Mouse (Mus musculus) splenic B cell, adult 2 months (primary cell): Measurements from ENCODE around the gene Gm45716.

Experiments
- DNase-seq: peaks from one replicate; pipeline ENCODE4 v3.0.0-alpha.2; 2011; ENCODE audit warnings: low read depth, low spot score
- H3K27me3 ChIP-seq: 2 replicates; pipeline ENCODE4 v1.6.1; 2012; ENCODE audit warnings: mild to moderate bottlenecking, low read length, moderate library complexity, mixed read lengths; ENCODE audit not compliant: control insufficient read depth, poor library complexity, insufficient read depth, severe bottlenecking
- H3K36me3 ChIP-seq: 2 replicates; pipeline ENCODE4 v1.6.1; 2012; ENCODE audit warnings: mild to moderate bottlenecking, low read length, moderate library complexity, mixed read lengths; ENCODE audit not compliant: control insufficient read depth, poor library complexity, insufficient read depth, severe bottlenecking

The Gm45716 gene

DNA sequence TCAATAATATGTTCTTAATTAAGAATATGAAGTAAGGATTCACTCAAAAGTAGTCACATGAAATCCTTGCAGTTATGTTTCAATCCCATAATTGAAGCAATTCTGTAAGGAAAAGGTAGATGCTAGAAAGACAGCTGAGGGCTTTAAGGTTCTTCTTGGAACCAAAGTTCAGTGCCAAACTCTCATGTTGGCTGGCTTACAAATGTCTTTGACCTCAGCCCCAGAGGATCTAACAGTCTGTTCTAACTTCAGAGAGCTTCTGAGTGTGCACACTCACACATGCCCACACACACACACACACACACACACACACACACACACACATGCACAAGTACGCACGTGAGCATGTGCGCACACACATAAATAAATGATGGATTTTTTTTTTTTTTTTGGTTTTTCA, 2.7 kb downstream of the Gm45716 start:
- no peaks in the 10 kb centered on the region for H3K36me3 ChIP-seq
- H3K27me3 ChIP-seq, result no peaks in the 10 kb centered on the region
- DNase-seq, result no peak

GRCm38 (mm10) chr11:90194946-90195345, 7.5 kb downstream of the Gm45716 start:
- Histone ChIP-seq H3K36me3 (no peaks in the 10 kb centered on the region), H3K27me3 (no peaks in the 10 kb centered on the region)
- DNase-seq, result no peak

DNA sequence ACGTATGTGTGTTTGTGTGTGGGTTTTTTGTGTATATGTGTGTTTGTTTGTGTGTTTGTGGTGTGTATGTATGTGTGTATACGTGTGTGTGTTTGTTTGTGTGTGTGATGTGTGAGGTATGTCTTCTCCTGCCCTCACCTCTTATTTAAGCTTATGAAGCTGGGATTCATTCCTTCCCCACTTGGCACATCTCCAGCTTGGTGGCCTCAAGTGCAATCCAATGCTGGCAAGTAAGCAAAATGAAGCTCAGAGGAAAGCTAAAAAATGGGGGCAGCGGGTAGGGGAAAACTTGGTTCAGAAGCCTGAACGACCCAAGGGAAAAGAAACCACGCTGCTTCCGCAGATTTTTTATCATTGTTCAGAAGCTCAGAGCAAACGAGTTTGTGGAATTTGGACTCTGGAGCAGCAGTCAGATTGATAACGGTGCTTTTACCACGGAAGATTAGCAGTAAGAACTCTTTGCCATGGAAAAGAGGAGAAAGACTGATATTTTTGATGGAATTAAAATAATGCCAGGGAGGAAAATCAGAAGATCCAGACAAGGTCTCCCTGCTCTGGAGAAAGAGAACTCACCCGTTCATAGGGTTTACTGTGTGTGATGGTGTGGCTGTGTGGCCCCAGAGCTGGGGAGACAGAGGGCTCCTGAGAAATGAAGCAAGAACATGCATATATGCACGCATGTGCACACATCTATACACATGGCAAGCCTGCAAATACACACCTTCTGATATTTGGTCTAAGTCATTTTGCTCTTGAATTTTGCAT, 8.5 kb downstream of the Gm45716 start:
- Histone ChIP-seq H3K36me3 (no peaks in the 10 kb centered on the region), H3K27me3 (no peaks in the 10 kb centered on the region)
- no peak for DNase-seq

- H3K27me3 ChIP-seq, result no peaks in the 10 kb centered on the region
- H3K36me3 ChIP-seq, result no peaks in the 10 kb centered on the region
- DNase-seq, result no peak
Observed at GRCm38 (mm10) chr11:90196521-90197215, 9.2 kb downstream of the Gm45716 start.

- H3K27me3 ChIP-seq, result no peaks in the 10 kb centered on the region
- no peaks in the 10 kb centered on the region for H3K36me3 ChIP-seq
- DNase-seq, result no peak
Observed at GRCm38 (mm10) chr11:90198048-90198447, 10.6 kb downstream of the Gm45716 start.

DNA sequence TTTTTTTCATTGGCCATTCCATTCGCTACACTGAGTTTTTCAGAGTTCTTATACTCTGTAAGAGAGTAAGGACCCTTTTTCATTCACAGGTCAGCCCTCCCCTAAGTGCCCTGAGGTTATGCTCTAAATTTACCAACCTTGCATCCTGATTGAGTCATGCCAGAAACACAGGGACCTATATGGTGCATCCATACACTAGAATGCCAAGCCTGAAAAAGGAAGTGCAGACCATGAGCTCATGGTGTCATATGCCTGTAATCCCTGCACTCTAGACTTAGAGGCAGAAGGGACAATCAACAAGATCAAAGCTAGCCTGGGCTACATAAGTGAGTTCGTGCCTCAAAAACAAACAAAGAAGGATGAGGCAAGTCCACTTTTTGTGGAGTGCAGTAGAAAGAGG, 13.3 kb downstream of the Gm45716 start:
- Histone ChIP-seq H3K36me3 (no peaks in the 10 kb centered on the region), H3K27me3 (no peaks in the 10 kb centered on the region)
- DNase-seq, result no peak

DNA sequence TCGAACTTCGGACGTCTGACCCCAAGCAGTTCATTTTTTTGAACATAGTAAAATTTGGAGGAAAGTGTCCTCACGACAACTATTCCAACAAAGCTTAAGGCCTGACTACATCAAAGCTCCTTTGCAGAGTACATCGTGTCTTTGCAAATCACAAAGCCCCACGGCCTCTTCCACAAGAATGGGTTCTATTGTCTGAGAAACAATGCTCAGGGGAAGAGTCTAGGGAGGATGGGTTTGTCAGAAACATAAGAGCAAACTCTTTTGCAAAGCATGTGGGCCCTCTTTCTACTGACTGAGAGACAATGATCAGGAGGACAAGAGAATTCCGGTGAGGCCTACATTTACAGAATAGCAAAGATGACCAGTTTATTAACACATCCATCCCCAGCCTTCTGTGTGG, 26.8 kb downstream of the Gm45716 start:
- no peak for DNase-seq
- Histone ChIP-seq H3K36me3 (no peaks in the 10 kb centered on the region), H3K27me3 (no peaks in the 10 kb centered on the region)

DNA sequence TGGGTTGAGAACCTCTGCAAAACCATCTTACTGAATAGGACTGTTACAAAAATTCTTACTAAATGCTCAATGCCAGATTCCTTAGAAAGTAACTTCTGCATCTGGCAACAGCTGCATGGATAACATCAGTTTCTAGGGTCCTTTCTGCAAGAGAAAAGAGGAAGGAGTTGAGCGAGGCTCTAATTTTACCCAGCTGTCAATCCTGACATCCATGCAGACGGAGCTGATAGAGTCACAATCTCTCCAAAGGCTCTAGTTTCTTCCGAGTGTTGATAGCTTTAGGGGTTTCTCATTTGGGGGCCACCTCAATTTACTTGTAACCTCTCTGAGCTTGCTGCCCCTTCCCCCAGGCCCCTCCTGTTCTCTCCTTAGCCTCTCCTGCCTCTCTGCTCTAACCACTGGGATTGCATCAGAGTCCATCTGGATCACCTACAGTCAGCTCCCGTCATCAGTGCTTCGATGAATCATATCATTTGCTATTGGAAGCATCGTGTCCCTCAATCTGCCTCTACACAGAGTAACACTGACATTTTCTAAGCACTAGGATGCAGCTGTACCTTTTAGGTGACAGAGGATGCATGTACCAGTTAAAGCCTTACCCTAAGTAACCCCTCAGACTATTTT, 32.7 kb downstream of the Gm45716 start:
- DNase-seq, result no peak

DNA sequence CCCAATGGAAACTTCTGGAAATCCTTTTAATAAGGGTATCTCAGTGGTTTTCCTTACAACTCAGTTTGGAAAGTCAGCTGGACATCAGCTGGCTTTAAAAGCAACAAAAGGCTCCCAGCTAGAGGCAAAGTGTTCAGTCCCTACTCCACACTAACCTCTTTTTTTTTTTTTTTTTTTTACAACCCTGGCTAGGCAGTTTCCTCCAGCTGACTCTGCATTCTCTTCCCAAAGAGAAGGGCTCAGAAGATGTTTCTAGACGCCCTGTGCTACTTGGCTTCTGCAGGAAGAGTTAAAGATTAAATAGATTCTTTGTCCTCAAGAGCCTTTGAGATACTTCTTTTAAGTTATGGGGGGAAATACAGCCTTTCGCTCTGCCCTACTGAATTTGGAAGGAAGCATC, 33.3 kb downstream of the Gm45716 start:
- Histone ChIP-seq H3K36me3 (no peaks in the 10 kb centered on the region), H3K27me3 (no peaks in the 10 kb centered on the region)
- no peak for DNase-seq

More for the DNA sequence above, 32.7 kb downstream of the Gm45716 start:
- Histone ChIP-seq H3K36me3 (no peaks in the 10 kb centered on the region), H3K27me3 (no peaks in the 10 kb centered on the region)

DNA sequence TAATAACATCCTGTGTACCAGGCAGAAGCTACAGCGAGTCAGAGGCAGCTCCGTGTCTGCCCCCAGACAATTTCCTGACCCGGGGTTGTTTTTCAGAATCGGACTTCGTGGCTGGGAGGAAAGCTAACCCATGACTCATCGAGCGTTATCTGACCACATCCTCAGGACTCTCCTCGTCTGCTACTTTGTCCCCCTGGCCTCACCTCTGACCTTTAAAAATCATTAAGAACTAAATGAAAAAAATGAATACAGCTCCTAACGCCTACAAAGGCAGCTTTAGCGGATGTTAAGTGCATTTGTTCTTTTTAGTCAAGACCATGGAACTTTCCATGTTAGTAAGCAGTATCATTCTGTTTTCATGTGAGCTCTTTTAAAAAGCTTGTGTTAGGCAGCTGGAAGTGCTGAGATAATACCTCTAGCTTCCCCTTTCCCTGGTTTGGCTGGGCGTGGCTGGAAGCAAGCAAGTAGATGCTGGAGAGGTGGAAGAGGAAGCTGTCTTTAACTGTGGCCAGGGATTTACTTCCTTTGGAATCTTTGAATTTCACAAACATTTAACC, 37.5 kb downstream of the Gm45716 start:
- Histone ChIP-seq H3K36me3 (no peaks in the 10 kb centered on the region), H3K27me3 (no peaks in the 10 kb centered on the region)
- DNase-seq, result peak; percentile 38

DNA sequence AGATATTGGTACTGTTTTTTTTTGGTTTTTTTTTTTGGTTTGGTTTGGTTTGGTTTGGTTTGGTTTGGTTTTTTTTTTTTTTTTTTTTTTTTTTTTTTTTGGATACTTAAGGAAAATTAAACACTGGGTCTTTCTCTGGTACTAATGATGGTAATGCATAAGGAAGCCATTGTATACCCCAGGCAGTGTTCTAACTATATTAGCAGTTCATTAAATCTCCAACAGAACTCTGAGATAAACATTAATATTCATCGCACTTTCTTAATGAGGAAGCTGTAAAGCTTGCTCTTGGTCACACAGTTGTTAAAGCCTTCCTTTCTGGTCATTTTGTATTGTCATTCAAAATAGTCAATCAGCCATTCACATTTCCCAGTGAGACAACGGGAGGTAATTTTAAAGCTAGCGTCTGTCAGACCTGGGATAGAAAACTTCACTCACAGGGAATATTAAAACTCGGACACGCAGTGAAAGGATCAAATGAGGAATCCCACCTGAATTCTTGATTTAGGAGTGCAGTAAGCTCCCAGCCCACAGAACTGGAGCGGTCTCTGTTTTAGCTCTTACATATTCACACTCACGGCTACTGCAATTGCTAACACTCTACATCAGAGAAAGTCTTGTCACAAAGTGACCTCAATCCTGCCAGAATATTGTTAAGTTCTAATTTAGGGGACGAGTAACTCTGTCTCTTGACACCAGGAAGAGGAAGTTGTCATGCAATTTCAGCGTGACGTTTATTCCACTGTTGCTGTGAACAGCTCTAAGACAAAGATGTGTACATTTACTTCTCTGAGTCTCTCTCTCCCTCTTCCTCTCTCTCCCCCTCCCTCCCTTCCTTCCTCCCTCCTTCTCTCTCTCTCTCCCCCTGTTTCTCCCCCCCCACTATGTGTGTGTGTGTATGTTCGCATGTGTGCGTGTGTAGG, 39.8 kb downstream of the Gm45716 start:
- Histone ChIP-seq H3K27me3 (no peaks in the 10 kb centered on the region), H3K36me3 (no peaks in the 10 kb centered on the region)
- peak; percentile 51 for DNase-seq

DNA sequence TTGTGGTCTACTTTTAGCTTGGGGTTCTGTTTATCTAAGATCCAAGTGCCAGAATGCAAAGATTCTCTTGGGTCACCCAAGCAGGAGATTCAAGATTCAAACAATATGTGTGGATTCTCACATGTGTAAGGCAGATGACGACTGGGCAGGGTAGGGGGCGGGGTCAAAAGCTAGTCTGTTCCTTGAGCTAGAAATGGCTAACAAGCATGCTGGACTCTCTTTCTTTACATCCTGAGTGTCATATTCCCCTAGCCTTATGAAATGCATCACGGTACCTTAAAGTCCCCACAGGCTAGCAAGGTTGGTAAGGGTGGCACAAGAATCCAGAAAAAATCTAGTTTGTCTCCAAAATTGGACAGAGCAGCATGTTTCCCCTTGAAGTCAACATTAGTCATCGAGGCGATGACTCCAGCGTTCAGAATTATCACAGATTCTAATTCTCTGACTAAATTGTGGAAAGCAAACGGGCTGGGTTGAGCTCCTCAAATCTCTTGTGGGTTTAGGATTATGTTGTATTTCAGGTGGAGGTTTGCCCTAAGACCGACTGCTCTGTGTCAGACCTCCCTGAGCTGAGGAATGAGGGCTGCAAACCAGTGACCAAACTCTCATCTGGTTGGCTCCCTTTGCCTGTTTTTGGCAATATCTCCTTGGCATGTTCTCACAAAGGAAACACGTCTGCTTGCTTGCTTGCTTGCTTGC, 40.9 kb downstream of the Gm45716 start:
- no peak for DNase-seq
- H3K36me3 ChIP-seq, result no peaks in the 10 kb centered on the region
- H3K27me3 ChIP-seq, result no peaks in the 10 kb centered on the region

- Histone ChIP-seq H3K36me3 (no peaks in the 10 kb centered on the region), H3K27me3 (no peaks in the 10 kb centered on the region)
- no peak for DNase-seq
Observed at GRCm38 (mm10) chr11:90229800-90230199, 42.3 kb downstream of the Gm45716 start.

DNA sequence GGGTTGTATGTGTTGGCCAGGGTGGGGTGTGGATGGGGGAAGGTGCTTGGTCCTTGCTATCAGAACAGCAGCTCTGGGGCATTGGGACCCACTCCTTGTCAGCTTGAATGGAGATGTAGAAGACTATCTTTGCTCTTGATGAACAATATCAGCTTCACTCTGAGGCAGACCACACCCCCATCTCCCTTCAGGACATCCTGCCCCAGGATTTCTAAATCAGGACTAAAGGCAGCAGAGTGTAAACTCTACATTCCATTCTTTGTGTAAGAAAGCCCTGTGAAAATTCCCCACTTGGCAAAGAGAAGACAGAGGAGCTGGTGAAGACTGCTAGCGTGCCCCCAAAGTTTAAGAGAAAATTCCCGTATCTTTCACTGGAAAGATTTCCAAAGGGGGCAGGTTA, 43.2 kb downstream of the Gm45716 start:
- no peaks in the 10 kb centered on the region for H3K27me3 ChIP-seq
- DNase-seq, result no peak
- H3K36me3 ChIP-seq, result no peaks in the 10 kb centered on the region
